Mouse (Mus musculus) megakaryocyte, embryonic 14.5 days (primary cell): ENCODE results near the gene Rbm47.

ENCODE experiments used
- FLI1 ChIP-seq: IDR thresholded peaks from 2 replicates; pipeline ENCODE4 v1.6.1; 2012; ENCODE audit warnings: low read length, inconsistent platforms, mixed read lengths
- GATA1 ChIP-seq: IDR thresholded peaks from 3 replicates; pipeline ENCODE4 v1.6.1; 2012; ENCODE audit warnings: mixed read lengths, low read length, inconsistent platforms, borderline replicate concordance

GRCm38 (mm10) chr5:66089600-66089999 lies 83.3 kb downstream of the Rbm47 start:
- no peak for TF ChIP-seq GATA1
- TF ChIP-seq FLI1: no peak
